Mouse (Mus musculus) cerebellum, adult 2 months (tissue): ENCODE results near the gene Gm19345.

Source experiments
- CTCF ChIP-seq: fragments of 200-500 bp; IDR thresholded peaks from 2 replicates; pipeline ENCODE4 v1.5.1; 2011; ENCODE audit warnings: low read depth, mild to moderate bottlenecking, control low read depth, low read length, moderate library complexity, borderline replicate concordance; ENCODE audit not compliant: insufficient read depth
- POLR2A ChIP-seq: fragments of 200-500 bp; IDR thresholded peaks from 2 replicates; pipeline ENCODE4 v1.6.1; 2011; ENCODE audit warnings: low read length, control low read depth, borderline replicate concordance; ENCODE audit not compliant: insufficient read depth

DNA sequence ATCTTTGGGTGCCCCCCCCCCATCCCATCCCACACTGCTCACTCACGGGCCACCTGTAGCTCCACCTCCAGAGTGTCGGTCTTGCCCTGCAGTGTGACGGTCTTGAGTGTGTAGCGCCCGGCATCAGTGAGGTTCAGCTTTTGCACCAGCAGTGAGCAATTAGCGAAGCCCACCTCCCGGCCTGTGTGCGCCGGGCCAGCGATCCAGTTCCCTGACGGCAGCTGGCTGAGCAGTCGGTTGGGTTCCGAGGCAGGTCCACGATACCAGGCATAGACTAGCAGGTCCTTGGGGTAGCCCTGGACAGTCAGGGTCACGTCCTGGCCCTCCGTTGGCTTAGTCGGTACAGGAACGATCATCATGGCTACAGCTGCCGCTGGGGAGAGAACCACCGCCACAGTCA, 1.7 kb downstream of the Gm19345 start:
- TF ChIP-seq CTCF (no peak), POLR2A (no peak)
